Mouse (Mus musculus) embryonic facial prominence, embryonic 13.5 days (tissue): ENCODE results near the gene Gm13030. TPM values are rescaled to one million over a fixed set of nuclear protein-coding genes. Genes with fewer than 3 reads are reported as not detected.
"Not testable (repeated sequence)": the region's sequence is repeated elsewhere in the genome, so short reads cannot be mapped to it uniquely, and the experiment has no call there.

Experiments
- ATAC-seq: fragments of 200-750 bp; cut with Nextera tagmentation; 2 replicates; pipeline ENCODE4 v1.8.0; 2017; ENCODE audit warnings: low read depth; ENCODE audit not compliant: insufficient number of reproducible peaks, insufficient read depth, low FRiP score, low TSS enrichment
- H3K27ac ChIP-seq: fragments of 300-500 bp; sonication (generic); 2 replicates; pipeline ENCODE4 v1.5.1; 2015; ENCODE audit warnings: moderate library complexity, mild to moderate bottlenecking, inconsistent platforms
- H3K27me3 ChIP-seq: fragments of 300-500 bp; sonication (generic); 2 replicates; pipeline ENCODE4 v1.6.1; 2015; ENCODE audit warnings: mild to moderate bottlenecking, inconsistent platforms
- H3K36me3 ChIP-seq: fragments of 300-500 bp; sonication (generic); 2 replicates; pipeline ENCODE4 v1.6.1; 2015; ENCODE audit warnings: mild to moderate bottlenecking, inconsistent platforms
- H3K4me1 ChIP-seq: fragments of 300-500 bp; sonication (generic); 2 replicates; pipeline ENCODE4 v1.6.1; 2015; ENCODE audit warnings: inconsistent platforms
- H3K4me2 ChIP-seq: fragments of 300-500 bp; sonication (generic); 2 replicates; pipeline ENCODE4 v1.6.1; 2015; ENCODE audit warnings: moderate library complexity, mild to moderate bottlenecking, inconsistent platforms
- H3K4me3 ChIP-seq: fragments of 300-500 bp; sonication (generic); 2 replicates; pipeline ENCODE4 v1.5.1; 2015; ENCODE audit warnings: mild to moderate bottlenecking, inconsistent platforms
- H3K9ac ChIP-seq: fragments of 300-500 bp; sonication (generic); 2 replicates; pipeline ENCODE4 v1.6.1; 2015; ENCODE audit warnings: mild to moderate bottlenecking, inconsistent platforms
- H3K9me3 ChIP-seq: fragments of 300-500 bp; sonication (generic); 2 replicates; pipeline ENCODE4 v1.6.1; 2016; ENCODE audit warnings: inconsistent platforms
- WGBS: fragments of 180-500 bp; shearing (Covaris S2); methylation state at CpG from one replicate; pipeline ENCODE4 v1.1.7; 2015; ENCODE audit warnings: mixed read lengths; 5-methylcytosine and 5-hydroxymethylcytosine counted together
- polyA plus RNA-seq: library from polyadenylated mRNA; unstranded; fragments of >200 nt; fragmentation: Nextera tagmentation; extraction: Ambion mirVana; gene quantifications from 2 replicates; pipeline ENCODE4 v1.2.1, GENCODE M21; 2015

Gene Gm13030
- polyA plus RNA-seq: not detected in 2 replicates

- Histone ChIP-seq H3K4me3 (no peak within 1 kb of the TSS), H3K36me3 (no peaks in the 10 kb centered on the region), H3K27ac (no peak within 1 kb of the TSS), H3K4me1 (no peaks in the 10 kb centered on the region), H3K9ac (no peak within 1 kb of the TSS), H3K27me3 (no peaks in the 10 kb centered on the region), H3K9me3 (peaks cover 2% of the 10 kb centered on the region; the same call in 1 of the 2 replicates), H3K4me2 (no peak within 1 kb of the TSS)
- ATAC-seq: no peak
- WGBS: 84% methylated on average over 6 of the region's 6 CpGs
Observed at GRCm38 (mm10) chr4:138873864-138874263, at the start of gene Gm13030. Gm13030 (minus strand) TSS chr4:138873964.

- no peak overlapping the region; the same call in 1 of the 2 replicates for H3K9ac ChIP-seq
- no peaks in the 10 kb centered on the region for H3K4me1 ChIP-seq
- no peak overlapping the region for H3K27ac ChIP-seq
- H3K36me3 ChIP-seq: no peaks in the 10 kb centered on the region
- peaks cover 4% of the 10 kb centered on the region; the same call in 1 of the 2 replicates for H3K9me3 ChIP-seq
- 1% methylated on average over 11 of the region's 11 CpGs for WGBS
- peaks cover 3% of the 10 kb centered on the region; the same call in 1 of the 2 replicates for H3K27me3 ChIP-seq
- peak overlapping the region; percentile 34 for H3K4me3 ChIP-seq
- ATAC-seq: no peak
- H3K4me2 ChIP-seq: peak overlapping the region; percentile 58
Observed at GRCm38 (mm10) chr4:138922131-138922459, 48.3 kb upstream of the Gm13030 start.

DNA sequence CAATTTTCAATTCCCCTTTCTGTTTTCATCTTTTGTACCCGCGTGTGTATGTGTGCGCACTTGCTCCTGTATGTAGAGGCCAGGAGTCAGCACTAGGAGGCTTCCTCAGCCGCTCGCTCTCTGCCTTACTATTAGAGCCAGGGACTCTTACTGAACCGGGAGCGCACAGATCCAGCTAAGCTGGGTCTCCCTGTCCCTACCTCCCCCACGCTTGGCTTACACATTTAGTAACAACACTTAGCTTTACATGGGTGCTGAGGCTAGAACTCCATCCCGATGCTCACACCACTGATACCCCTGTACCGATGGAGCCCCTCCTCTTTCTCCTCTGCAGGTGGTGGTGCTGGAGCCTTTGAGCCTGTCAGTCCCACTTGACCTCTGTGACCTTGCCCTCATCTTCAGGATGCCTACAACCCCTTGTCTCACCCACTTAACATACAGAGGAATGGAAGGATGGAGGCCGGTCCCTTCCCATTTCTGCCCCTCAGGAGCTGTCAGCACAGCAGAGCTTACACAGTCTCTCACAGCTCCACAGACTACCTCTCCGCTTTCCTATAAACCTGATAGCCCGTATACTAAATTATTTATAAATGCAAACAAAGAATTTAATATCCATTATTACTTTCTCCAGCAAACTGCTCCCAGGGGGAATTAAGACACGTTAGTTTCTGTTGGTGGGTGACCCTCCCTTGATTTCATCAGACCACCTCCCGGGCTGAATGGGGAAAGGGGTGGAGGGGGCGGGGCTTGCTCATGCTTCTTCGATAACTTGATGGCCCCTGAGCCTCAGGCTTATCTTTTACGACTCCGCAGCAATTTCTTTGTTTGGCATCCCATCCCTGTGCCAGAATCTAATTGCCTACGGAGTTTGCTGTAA is 47.7 kb upstream of the Gm13030 start:
- ATAC-seq: no peak
- Histone ChIP-seq H3K4me2 (peak overlapping the region; percentile 58), H3K9ac (no peak overlapping the region), H3K27ac (no peak overlapping the region), H3K4me1 (no peaks in the 10 kb centered on the region), H3K4me3 (peak overlapping the region; percentile 34), H3K9me3 (peaks cover 4% of the 10 kb centered on the region; the same call in 1 of the 2 replicates), H3K36me3 (no peaks in the 10 kb centered on the region), H3K27me3 (peaks cover 3% of the 10 kb centered on the region; the same call in 1 of the 2 replicates)
- WGBS: 38% methylated on average over 20 of the region's 20 CpGs

GRCm38 (mm10) chr4:138917282-138917681 is 43.5 kb upstream of the Gm13030 start:
- Histone ChIP-seq H3K36me3 (no peaks in the 10 kb centered on the region), H3K27me3 (no peaks in the 10 kb centered on the region), H3K27ac (no peak overlapping the region), H3K9me3 (no peaks in the 10 kb centered on the region), H3K4me2 (no peak overlapping the region), H3K4me3 (no peak overlapping the region), H3K9ac (no peak overlapping the region), H3K4me1 (peaks cover 9% of the 10 kb centered on the region)
- no peak for ATAC-seq
- 83% methylated on average over 9 of the region's 9 CpGs for WGBS

DNA sequence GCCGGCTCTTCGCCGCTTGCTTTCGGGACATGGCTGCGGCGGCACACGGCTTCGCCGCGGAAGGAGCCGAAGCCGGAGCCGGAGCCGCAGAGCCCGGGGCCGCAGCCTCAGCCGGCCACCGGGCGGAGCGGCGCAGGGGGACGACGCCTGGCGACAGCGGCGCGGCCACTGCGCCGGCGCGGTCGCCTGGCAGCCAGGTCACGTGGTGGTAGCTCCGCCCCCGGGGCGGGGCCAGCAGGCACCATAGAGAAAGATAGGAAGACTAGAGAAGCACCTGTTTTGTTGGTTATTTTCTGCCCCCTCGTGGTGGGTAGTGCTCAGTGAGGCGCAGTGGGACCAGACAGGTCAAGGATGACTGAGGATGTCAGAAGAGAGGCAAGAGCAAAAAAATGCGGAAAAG is 40.0 kb upstream of the Gm13030 start, which contains the start of gene Otud3:
Otud3 (minus strand) TSS at position 149 of the 400 bp plus-strand sequence.
- WGBS: under 1% methylated on average over 39 of the region's 39 CpGs
- ATAC-seq: peak; percentile 85
- Histone ChIP-seq H3K36me3 (peaks cover 8% of the 10 kb centered on the region), H3K4me2 (peak within 1 kb of the TSS; percentile 93), H3K27me3 (no peaks in the 10 kb centered on the region), H3K9ac (peak within 1 kb of the TSS; percentile 90), H3K9me3 (no peaks in the 10 kb centered on the region), H3K4me1 (peaks cover 11% of the 10 kb centered on the region), H3K4me3 (peak within 1 kb of the TSS; percentile 95), H3K27ac (no peak within 1 kb of the TSS)

- under 1% methylated on average over 52 of the region's 52 CpGs for WGBS
- peak overlapping the region; percentile 93 for H3K4me2 ChIP-seq
- peaks cover 8% of the 10 kb centered on the region for H3K36me3 ChIP-seq
- no peak overlapping the region for H3K27ac ChIP-seq
- peak overlapping the region; percentile 95 for H3K4me3 ChIP-seq
- H3K4me1 ChIP-seq: peaks cover 11% of the 10 kb centered on the region
- no peak; the same call in 1 of the 2 replicates for ATAC-seq
- peak overlapping the region; percentile 90 for H3K9ac ChIP-seq
- H3K27me3 ChIP-seq: no peaks in the 10 kb centered on the region
- H3K9me3 ChIP-seq: no peaks in the 10 kb centered on the region
Observed at GRCm38 (mm10) chr4:138913141-138913787, 39.5 kb upstream of the Gm13030 start.

DNA sequence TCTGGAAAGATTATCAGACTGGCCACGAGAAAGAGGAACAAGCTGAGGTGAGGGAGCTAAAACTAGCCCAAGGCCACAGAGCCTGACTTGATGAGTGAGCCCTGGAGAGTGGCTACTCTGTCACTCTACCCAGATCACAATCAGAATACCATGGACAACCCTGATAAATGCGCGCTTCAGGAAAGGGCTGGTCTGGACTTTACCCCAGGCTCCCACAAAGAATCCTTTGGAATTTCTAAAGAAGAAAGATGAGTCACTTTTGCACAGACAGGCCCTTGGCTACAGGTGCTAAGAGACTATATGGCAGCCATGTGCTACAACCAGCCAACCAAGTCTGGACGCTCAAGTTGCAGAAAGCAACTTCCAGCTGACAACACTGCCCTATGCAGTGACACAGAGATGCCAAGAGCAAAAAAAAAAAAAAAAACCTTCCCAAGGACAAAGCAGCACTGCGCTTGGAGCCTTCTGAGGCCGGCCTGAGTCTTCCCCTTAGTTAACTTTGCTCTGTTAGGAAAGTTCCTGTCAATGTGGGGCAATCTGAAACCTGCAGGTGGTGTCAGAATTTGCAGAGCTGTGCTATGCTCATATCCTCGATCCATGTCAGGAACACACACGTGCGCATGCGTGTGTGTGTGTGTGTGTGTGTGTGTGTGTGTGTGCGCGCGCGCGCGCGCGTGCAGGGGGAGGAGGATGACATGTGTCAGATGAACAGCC is 32.0 kb upstream of the Gm13030 start:
- Histone ChIP-seq H3K27me3 (no peaks in the 10 kb centered on the region), H3K4me2 (no peak overlapping the region), H3K27ac (no peak overlapping the region), H3K4me3 (no peak overlapping the region), H3K9me3 (no peaks in the 10 kb centered on the region), H3K4me1 (no peaks in the 10 kb centered on the region), H3K36me3 (peaks cover 78% of the 10 kb centered on the region), H3K9ac (no peak overlapping the region)
- 94% methylated on average over 18 of the region's 18 CpGs for WGBS
- ATAC-seq: no peak

DNA sequence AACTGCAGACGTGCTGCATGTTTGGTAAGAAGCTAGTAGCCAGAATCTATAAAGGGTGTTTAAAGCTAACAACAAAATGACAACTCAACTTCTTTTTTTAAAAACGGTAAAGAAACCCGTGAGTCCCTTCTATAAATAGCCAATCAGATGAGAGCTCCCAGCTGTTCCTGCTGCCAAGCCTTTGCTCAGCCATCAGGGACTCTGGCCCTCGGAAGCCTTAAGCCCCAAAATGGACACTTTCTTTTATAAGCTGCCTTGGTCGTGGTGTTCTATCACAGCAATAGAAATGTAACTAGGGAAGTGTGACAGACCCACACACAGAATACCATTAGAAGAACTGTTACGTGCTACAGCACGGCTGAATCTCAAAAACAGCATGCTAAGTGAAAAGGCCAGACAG is 25.6 kb upstream of the Gm13030 start:
- 86% methylated on average over 7 of the region's 7 CpGs for WGBS
- no peak for ATAC-seq
- H3K36me3 ChIP-seq: peaks cover 96% of the 10 kb centered on the region

GRCm38 (mm10) chr4:138893789-138894188 is 20.0 kb upstream of the Gm13030 start:
- H3K36me3 ChIP-seq: peaks cover 71% of the 10 kb centered on the region
- H3K4me1 ChIP-seq, H3K27me3 ChIP-seq, H3K27ac ChIP-seq, H3K9ac ChIP-seq, ATAC-seq, H3K4me2 ChIP-seq, H3K9me3 ChIP-seq, H3K4me3 ChIP-seq: not testable (repeated sequence)
- WGBS: 90% methylated on average over 11 of the region's 11 CpGs

More for the DNA sequence above, 25.6 kb upstream of the Gm13030 start:
- no peak overlapping the region for H3K4me3 ChIP-seq
- no peaks in the 10 kb centered on the region for H3K9me3 ChIP-seq
- no peak overlapping the region for H3K9ac ChIP-seq
- H3K4me1 ChIP-seq: no peaks in the 10 kb centered on the region
- no peak overlapping the region for H3K27ac ChIP-seq
- no peak overlapping the region for H3K4me2 ChIP-seq
- H3K27me3 ChIP-seq: no peaks in the 10 kb centered on the region

DNA sequence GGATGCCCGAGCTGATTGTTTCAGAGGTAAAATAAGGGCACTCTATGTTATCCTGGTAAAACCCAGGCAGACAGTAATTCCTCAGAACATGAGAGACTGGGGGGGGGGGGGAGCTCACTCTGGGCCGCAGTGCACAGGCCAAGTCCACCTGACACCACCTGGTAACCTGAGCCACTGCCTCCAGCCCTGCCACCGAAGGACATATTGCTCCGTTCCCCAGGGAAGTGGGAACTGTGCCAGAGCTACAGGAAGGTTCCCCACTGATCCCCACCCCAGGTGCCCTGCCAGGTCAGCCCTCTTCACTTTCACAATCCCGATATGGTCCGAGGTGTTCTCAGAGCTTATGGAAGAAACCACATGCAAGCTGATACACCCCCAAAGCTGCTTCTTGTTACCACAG is 18.9 kb upstream of the Gm13030 start:
- Histone ChIP-seq H3K4me2 (no peak overlapping the region), H3K9me3 (no peaks in the 10 kb centered on the region), H3K9ac (no peak overlapping the region), H3K4me1 (no peaks in the 10 kb centered on the region), H3K27me3 (no peaks in the 10 kb centered on the region), H3K27ac (no peak overlapping the region), H3K4me3 (no peak overlapping the region), H3K36me3 (peaks cover 60% of the 10 kb centered on the region)
- 63% methylated on average over 6 of the region's 6 CpGs for WGBS
- ATAC-seq: 0 out of 2 replicates have a peak, but pooled peaks have one; percentile 56

- 67% methylated on average over 8 of the region's 8 CpGs for WGBS
- no peak overlapping the region for H3K4me3 ChIP-seq
Observed at GRCm38 (mm10) chr4:138889635-138890034, 15.9 kb upstream of the Gm13030 start.

More at GRCm38 (mm10) chr4:138889635-138890034, 15.9 kb upstream of the Gm13030 start:
- H3K36me3 ChIP-seq: peaks cover 30% of the 10 kb centered on the region
- H3K27ac ChIP-seq: no peak overlapping the region
- no peaks in the 10 kb centered on the region for H3K27me3 ChIP-seq
- H3K4me2 ChIP-seq: no peak overlapping the region
- H3K9ac ChIP-seq: no peak overlapping the region
- no peaks in the 10 kb centered on the region for H3K9me3 ChIP-seq
- ATAC-seq: no peak
- H3K4me1 ChIP-seq: no peaks in the 10 kb centered on the region
